Mouse (Mus musculus) spleen, adult 2 months (tissue): ENCODE measurements around the gene Tmem256.

Experiments
- CTCF ChIP-seq: fragments of 200-500 bp; IDR thresholded peaks from 2 replicates; pipeline ENCODE4 v1.5.1; 2011; ENCODE audit warnings: mild to moderate bottlenecking, inconsistent platforms; ENCODE audit not compliant: insufficient read depth, insufficient read length, insufficient replicate concordance; ENCODE audit errors: extremely low read depth
- POLR2A ChIP-seq: fragments of 200-500 bp; IDR thresholded peaks from 2 replicates; pipeline ENCODE4 v1.6.1; 2011; ENCODE audit warnings: low read depth, low read length, inconsistent platforms

DNA sequence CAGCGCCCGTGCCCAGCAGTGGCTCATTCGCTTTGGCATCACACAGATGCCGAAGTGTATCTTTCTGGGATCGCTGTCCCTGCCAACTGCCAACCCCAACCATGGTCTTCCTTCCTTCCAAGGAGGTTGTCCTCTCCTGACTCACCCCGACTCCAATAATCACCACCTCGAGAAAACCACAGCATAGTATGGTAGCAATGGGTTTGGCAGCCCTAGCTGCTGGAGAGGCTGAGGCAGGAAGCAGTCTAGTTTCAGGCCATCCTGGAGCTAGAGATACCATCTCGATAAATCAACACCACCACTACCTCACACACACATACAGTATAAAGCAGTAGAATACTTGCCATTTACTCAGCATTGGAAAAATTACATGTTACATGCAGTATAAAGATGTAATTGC is 19.4 kb upstream of the Tmem256 start:
- TF ChIP-seq CTCF (no peak), POLR2A (no peak)
